Mouse (Mus musculus): ENCODE results near the gene Skap1.

- no peak for TF ChIP-seq CTCF (IDR thresholded peaks at IDR 0.05; ENCODE audit: low read depth)
- no peak for TF ChIP-seq EP300 (IDR thresholded peaks at IDR 0.05; ENCODE audit: low read depth)
Observed at GRCm38 (mm10) chr11:96693360-96693759, 229.0 kb downstream of the Skap1 start.

Measured in heart, postnatal 0 days (tissue).